Mouse (Mus musculus) CD8-positive naive resting alpha-beta T cell, adult 2 months (primary cell): ENCODE results near the gene Pakap.
A peak's percentile ranks its signal among the peaks of the same experiment; 100 is the strongest.

Source experiments
- DNase-seq, 2 experiments: peaks; one replicate each; pipeline ENCODE4 v3.0.0; 2022; ENCODE audit warnings: low read depth in 2 of 2, low spot score in 2 of 2

Gene Pakap

DNA sequence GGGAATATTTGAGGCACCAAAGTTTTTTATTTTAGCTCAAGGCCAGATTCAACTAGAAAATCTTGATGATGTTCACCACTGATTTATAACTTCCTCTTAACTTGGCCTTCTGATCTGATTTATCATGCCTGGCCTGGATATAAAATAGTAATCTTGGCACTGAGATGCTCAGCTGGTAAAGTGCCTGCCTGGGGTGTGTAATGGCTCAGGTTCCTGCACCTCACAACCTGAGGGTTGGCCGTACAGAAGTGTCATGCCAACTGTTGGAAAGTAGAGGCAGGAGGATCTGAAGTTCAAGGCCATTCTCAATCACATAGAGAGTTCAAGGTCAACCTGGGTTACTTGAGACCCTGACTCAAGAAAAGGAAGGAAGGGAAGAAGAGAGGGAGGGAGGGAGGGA is 57.3 kb downstream of the Pakap start:
- no peak for DNase-seq

DNA sequence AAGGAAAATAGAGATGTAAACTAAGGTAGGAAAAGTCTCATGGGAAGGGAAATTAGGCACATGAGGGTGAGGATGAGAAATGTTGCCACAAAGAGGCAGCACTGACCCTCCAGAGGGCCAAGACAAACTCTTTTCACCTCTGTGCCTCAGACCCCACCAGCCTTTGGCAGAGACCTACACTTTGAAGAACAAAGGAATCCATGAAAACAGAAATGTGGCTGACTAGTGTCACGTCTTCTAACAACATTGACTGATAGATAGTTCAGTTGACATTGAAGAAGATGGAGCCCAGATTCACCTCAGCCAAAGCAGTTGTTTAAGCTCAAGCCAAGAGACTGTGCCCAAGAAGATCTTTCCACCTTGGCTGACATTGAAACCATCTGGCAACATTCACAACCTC is 57.8 kb downstream of the Pakap start:
- no peak for DNase-seq

DNA sequence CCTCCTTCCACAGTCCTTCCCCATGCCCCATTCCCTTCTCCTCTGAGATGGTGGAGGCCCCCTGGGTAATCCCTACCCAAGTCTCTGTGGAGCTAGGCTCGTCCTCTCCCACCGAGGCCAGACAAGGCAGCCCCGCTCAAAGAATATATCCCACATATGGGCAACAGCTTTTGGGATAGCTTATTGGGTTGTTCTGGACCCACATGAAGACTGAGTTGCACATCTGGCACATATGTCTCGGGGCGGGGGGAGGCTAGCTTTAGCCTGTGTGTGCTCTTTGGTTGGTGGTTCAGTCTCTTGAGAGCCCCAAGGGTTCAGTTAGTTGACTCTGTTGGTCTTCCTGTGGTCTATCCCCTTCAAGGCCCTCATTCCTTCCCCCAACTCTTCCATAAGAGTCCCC is 58.9 kb downstream of the Pakap start:
- no peak for DNase-seq

DNA sequence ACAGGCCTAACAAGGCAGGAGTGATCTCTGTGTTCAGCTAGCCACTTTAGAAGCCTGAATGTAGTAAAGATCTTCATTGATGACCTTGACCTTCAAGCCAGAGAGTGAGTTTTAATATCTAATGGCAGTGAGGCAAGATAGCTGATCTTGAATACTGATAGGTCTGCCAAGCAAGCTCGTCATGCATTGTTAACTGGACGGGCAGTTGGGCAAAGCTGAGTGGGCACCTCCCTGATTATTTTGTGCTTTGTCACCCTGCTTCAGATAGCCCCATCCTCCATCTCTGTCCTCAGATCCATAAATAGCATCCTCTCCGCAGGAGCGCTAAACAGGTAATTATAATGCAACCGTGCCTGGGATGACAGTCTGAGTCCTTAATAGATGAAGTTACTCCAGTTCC is 64.4 kb downstream of the Pakap start:
- DNase-seq: no peak

DNA sequence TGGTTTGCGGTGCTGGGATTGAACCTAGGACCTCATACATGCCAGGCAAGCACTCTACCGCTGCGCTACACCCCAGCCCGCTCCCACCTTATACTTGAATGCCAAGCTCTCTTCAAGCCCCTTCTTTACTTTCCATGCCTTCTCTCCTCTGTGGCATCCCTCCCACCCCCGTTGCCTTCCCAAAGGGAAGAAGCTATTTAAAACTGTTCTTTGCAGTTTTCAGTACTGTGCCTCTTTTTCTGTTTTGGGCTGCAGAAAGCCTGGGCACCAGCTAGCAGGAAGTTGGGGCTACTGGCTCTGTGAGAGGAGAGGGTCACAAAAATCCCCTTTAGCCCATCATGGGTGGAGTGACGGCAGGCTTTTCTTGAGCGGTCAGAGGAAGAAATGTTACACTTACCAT is 65.1 kb downstream of the Pakap start:
- DNase-seq: no peak

DNA sequence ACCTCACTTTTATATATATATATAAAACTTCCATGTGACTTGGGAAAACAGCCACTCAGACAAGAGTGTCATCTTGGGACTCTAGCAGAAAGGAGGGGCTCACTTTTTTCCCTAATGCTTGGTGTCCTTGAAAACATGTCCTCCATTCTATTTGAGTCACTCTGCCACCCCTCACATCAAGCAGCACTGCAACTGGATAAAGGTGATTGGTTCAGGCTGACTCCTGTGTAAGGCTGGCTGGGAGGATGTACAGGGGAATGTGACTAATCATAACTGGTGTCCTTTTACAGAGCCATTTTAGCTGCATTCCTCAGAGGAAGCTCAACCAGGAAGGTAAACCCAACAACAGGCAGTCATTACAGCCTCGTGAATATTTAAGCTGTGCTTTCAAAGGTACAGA is 67.0 kb downstream of the Pakap start:
- no peak for DNase-seq

DNA sequence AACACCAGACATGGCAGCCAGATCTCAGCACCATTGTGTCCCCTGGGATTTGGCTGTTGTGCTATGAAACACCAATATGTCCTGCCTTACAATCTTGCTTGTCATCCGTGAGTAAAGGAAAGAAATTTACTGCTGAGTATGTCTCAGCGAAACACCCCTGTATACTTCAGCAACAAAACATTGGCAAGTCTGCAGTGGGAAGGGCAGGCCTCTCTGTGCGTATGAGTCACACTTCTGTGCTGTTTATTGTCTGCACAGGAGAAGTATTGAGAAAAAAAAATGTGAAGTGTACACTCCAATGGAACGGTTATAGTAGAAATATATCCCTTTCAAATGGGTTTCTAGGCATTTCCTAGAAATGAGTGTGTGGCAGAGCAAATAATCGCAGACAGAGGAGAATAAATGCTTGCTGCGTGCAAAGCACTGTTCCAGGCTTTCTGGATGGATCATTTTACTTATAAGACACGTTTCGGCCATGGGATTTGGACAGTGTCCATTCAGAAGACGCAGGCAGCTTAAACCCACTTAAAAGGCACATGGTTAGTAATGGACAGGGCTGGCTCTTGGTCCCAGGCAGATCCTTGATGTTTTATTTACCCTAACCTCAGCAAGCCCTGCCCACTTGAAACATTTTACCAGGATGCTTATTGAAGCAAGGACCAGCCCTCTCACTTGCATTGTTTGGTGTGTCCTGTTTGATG is 69.0 kb downstream of the Pakap start:
- no peak for DNase-seq

DNA sequence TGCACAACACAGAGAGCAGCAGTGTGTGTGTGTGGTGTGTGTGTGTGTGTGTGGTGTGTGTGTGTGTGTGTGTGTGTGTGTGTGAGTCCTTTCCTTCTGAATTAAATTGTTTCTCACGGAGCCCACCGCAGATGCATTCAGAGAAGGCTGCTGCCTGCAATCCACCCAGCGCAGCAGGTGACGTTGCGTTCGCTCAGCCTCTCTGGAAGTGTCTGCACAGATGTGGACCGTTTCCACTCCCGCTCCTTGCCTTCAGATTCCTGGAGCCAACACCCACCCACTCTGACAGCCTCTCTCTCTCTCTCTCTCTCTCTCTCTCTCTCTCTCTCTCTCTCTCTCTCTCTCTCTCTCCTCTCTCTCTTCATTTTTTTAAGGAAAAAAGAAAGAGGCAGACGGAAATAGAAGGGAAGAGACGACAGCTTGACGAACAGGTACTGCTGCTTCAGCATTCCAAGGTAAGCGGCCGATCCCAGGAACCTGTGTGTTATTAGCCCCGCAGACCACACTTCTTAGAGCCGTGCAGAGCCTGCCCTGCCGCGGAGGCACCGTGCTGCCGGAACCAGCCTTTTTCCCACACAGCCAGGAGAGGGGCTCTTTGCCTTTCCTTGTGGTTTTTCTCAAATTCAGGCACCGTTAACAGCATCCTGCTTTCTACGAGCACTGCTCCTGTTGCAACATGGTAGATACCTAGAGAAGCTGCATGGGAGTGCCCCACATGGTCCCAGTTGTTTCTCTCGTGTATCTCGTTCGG is 69.8 kb downstream of the Pakap start:
- no peak for DNase-seq

DNA sequence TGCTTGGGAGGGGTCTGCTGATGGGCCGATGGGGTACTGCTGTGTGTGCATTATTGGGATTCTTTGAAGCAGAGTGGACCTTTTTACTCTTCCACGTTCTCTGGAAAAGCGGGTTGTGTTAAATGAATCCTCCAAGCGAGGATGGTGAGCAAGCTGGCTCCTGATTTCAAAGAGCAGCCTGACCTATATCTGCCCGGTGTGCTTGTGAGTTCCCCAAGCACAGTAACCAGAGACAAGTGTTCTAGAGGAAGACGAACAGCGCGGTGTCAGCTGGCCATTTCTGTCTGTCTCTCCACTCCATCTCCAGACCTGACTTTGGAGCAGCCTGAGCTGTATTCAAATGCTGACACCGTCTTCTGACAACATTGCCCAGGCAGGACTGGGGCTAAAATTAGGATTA is 71.0 kb downstream of the Pakap start:
- DNase-seq: no peak

DNA sequence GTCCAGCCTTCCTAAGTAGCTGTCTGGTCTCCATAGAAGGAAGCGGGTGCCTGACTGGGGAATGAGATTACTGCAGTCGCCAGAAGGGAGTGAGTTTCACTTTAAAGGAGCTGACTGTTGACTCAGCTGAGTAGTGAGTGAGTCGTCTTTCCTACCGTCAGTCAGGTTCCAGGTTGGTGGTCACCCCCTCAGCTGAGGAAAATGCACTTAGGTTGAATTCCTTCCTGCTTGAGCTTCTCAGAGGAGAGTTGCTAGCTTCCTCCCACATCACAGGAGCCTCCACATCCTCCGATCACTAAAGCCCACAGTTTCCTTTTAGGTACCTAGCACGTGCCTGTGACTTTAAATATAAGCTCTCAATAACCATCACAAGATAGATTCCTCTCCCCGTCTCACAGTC is 72.2 kb downstream of the Pakap start:
- peak; percentile 45 to 52 for DNase-seq

DNA sequence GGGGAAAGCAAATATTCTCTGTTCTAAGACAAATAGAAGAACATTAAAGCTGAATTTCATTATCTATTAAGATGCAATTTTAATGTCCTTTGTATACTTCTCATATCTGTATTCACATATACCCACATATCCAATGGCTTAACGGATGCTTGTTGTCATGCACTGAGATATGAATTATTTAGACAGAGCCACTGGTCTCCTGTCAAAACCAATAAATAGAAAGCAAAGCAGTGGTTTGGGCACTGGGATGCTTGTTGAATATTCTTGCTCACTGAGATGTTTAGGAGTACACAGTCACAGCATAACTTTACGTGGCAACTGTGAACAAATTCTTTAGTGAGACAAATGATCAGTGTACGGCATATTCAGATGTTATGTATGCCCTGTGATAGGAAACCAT is 73.0 kb downstream of the Pakap start:
- DNase-seq: no peak

DNA sequence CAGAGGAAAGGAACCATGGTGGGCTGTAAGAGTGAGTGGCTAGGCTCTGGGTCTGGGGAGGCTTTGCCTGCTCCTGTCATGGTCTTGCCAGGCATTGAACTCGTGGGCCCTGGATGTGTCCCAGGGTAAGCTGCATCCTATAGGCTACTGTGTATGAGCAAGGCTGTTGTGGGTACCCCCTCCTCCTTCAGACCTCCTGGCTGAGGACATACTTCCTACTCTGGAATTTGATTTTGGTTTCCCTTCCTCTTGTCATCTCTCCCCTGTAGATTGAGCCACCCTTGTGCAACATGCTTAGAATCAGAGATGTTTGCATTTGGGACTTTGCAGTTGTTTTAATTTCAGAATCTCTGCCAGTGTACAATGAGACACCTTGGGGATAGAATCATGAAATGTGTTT is 83.0 kb downstream of the Pakap start:
- DNase-seq: no peak

DNA sequence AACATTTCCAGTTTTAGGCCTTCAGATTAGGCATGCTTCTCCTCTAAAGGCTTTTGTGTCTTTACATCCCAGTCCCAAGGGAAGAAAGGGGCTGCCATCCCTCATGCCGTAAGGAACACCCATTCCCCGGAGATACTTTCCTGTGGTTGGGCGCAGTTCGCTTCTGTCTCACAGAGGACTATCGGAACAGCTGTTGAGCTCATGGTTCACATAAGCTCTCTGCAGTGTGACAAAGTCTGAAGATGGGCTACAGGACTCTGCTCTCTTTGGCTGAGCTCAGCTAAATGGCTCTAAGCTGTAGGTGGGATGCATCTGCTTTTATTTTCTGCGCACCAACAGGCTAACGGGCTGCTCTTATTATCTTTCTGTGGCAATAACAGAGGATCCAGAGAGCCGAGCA is 83.6 kb downstream of the Pakap start:
- DNase-seq: no peak

DNA sequence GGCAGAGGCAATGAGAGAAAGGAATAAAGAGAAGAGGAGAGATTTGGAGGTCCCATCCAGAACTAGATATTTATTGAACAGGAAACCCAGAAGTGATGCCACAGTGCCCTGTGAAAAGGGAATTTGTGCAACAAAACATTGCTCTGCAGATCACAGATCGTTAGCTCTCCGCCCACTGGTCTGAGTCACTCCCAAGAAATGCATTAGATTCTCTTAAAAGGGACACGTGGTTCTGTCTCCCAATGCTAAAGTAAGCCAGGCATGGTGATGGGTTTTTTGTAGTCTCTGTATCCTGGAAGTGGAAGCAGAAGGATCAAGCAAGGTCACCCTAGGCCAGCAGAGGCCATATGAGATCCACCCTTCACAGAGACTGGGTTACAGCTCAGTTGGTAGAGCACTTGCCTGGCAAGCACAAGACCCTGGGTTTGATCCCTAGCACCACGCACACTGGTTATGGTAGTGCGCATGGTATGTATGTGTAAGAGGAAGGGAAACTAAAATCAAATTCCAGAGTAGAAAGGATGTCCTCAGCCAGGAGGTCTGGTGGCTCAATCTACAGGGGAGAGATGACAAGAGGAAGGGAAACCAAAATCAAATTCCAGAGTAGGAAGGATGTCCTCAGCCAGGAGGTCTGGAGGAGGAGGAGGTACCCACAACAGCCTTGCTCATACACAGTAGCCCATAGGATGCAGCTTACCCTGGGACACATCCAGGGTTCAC is 84.4 kb downstream of the Pakap start:
- no peak for DNase-seq

DNA sequence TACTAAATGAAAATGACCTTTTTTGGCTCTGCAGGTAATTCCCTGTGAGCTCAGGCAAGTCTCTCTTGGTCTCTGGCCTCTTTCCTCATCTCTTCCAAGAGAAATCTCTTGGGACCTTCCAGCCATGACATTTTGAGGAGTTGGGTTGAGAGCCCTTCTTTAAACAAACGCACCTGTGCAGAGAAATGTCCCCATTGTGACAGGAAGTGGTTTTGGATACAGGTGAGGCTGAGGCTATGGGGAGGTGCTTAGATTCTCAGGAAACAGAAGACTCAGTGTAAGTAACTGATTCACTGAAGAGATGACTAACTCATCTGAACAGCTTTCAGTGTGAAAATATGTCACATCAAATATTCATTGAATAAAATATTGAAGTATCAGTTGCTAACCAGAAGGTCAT is 88.0 kb downstream of the Pakap start:
- no peak for DNase-seq

DNA sequence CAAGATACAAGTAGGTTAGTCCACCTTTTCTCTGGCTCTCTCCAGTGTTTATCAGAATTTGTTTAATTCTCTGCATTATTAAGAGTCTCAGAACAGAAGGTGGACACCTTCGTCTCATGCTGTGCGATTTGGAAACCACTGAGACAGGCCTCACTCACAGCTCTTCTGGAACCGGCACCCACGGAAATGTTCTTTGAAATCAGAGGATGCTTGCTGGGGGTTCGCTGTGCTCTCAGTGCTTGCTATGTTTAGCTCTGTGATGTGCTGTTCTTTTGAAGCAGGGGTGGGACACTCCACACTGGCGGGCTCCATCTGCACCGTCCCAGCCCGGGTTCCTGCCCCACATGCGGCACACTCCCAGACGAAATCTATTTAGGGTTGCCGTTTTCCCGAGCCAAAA is 88.4 kb downstream of the Pakap start:
- peak in 1 of 2 experiments; percentile 15 for DNase-seq

DNA sequence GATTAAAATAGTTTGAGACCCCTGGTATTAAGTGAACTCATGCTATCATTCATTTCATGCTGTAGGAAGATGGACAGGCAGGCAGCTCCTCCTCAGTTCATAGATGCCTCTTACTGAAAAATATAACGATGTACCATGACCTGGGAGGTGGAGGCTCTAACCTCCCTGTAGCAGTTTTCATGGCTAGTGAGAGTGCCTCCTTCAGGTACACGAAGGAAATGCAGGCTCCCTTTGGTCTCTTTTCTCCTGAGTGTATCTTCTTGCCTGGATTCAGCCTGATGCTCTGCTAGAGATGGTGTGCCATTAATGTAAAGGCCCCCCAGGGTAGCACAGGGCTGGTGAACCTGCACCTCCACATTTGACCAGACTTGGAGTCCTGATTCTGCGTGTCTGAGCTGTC is 88.9 kb downstream of the Pakap start:
- no peak for DNase-seq

DNA sequence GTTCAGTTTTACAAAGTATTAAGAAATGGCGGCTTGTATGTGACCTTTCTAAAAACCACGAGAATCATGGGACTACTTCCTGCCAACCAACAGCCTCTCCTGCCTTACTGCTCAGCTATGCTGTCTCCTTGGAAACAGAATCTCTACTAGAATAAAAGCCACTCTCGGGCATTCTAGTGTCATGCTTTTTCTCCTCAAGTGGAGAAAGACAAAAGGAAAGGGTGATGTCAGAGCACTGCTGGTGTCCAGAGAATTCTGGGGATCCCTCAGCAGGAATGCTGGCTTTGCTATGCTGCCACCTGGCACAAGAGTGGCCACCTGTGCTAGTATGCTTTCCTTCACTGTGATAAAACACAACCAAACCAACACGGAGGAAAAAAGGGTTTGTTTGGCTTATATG is 92.5 kb downstream of the Pakap start:
- no peak for DNase-seq

DNA sequence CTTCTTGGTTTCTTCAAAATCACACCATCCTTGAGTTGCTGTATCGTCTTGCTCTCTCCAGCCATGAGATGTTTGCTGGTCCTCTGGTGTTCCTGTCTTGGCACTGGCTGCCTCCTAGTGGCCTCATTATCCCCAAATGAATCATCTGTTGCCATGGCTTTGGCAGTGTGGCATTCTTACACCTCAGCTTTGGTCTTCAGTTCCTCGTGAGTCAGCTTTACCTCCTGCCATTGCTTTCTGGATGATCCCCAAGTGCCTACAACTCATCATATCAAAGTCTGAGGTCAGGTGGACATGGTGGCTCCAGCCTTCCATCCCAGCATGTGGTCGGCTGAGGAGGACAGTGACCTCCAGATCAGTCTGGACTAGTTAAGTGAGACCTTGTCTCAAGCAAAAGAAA is 98.1 kb downstream of the Pakap start:
- DNase-seq: no peak

DNA sequence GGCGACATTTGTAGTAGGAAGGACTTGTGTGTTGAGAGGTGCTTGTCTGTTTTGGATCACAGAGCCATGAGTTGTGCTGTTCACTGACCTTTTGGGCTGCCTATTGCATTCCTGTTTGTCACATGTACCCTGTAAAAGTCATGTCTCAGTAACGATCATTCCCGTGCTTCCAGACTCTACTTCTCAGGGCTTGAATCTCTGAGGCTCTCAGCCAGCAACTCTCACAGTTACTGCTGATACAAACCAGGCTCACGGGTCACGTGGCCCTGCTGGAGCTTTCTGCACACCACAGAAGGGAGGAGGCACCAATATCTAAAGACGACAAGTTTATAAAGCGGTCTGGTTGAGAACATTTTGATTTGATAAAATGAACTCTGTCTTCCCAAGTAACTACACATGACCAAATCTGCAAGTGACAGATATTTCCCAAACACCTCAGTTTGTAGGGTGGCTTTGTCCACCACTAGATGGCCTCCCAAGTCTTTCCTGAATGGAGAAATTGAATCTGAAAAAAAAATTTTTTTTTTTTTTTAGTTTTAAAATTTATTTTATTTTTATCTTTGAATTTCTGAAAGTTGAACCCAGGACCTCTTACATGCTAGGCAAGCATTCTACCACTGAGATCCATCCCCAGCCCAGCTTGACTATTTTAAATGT is 103.0 kb downstream of the Pakap start:
- no peak for DNase-seq

DNA sequence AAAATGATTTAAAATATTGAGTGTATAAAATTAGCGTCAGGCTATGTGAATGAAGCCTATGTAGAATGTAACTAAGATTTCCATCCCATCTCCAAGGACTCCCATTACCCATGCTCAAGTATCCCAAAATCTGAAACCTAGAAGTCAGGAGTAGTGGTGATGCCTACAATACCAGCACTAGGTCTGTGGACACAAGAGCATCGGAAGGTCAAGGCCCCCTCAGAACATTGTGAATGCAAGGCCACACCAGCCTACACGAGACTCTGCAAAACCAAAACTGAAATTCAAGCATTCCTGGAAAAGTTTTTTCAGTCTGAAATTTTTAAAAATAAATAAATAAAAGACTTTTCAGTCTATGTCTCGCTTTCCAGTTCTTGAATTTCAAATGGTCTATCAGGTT is 104.6 kb downstream of the Pakap start:
- DNase-seq: no peak
